ENCODE assay signal across 9 mouse cellular contexts in the genomic region with DNA sequence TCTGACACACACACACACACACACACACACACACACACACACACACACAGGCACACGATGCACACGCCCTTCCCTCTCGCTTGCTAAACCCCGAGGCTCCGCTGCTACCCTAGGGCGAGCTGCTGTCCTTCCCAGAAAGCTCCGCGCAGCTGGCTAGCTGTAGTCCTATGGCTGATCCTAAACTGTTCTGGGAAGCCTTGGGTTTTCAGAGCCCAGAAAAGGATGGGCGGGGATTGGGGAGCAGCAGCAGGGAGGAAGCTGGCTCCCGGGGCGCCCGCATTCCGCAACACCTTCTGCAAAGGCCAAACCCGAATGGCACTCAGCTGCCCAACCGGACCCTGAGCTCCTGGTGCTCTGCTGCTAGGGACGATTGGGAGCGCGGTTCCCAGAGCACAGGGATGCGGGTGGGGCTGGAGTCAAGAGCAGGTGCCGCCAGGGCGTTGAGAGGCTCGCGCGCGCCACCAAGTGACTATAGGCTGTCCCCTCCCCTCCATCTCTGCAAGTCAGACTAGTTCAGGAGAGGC. TPM values are rescaled to one million over a fixed set of nuclear protein-coding genes. Genes with fewer than 3 reads are reported as not detected.
DNase-seq lines count a peak whose midpoint lies in the region; ATAC-seq and TF ChIP-seq lines count a peak whose summit lies in the region.
"Had no signal": no experiment of that assay in that cellular context is flagged by ENCODE, and none has a peak within 500 bp of the region (broad histone marks: within the 10 kb centered on the region; RNA-seq: fewer than 3 reads in every experiment).

A gene (minus strand): TSS at position 414 of the 524 bp plus-strand sequence.

- peak; percentile 1 for DNase-seq in thymus, postnatal 25 days
- DNase-seq in thymus, adult 2 months, result no peak
- DNase-seq in forebrain, embryonic 11.5 days (ENCODE audit: low spot score), result peak; percentile 93
- peak; percentile 95 for DNase-seq in midbrain, embryonic 14.5 days
- DNase-seq in stomach, postnatal 0 days (ENCODE audit: low spot score), result peak; percentile 80

- H3K9ac ChIP-seq in forebrain, embryonic 11.5 days (ENCODE audit: low read length), result peak within 1 kb of the TSS; percentile 66
- peak within 1 kb of the TSS; percentile 74 for H3K9ac ChIP-seq in heart, embryonic 13.5 days
- peak within 1 kb of the TSS; percentile 60 for H3K9ac ChIP-seq in kidney, embryonic 16.5 days (replicated peaks; ENCODE audit: low read length)
- H3K9ac ChIP-seq in limb, embryonic 13.5 days, result peak within 1 kb of the TSS; percentile 66
- H3K9ac ChIP-seq in midbrain, embryonic 14.5 days (replicated peaks; ENCODE audit: low read length), result peak within 1 kb of the TSS; percentile 75
- H3K9ac ChIP-seq in stomach, postnatal 0 days (ENCODE audit: low read length), result peak within 1 kb of the TSS; percentile 47

- TF ChIP-seq CTCF in thymus, adult 2 months (IDR thresholded peaks at IDR 0.05; ENCODE audit: borderline replicate concordance, control insufficient read depth, extremely low read depth, insufficient read depth, low read length, poor library complexity), result no peak
- peak; percentile 78 for TF ChIP-seq CTCF in stomach, postnatal 0 days (IDR thresholded peaks at IDR 0.05; ENCODE audit: low read depth)

- TF ChIP-seq EP300 in stomach, postnatal 0 days (optimal IDR thresholded peaks at IDR 0.05), result no peak

- no peaks in the 10 kb centered on the region; the same call in 1 of the 2 replicates for H3K27me3 ChIP-seq in thymus, adult 2 months (ENCODE audit: control insufficient read depth, insufficient read depth, low read length)
- H3K27me3 ChIP-seq in forebrain, embryonic 11.5 days (ENCODE audit: control insufficient read depth, insufficient read depth, low read length), result peaks cover 5% of the 10 kb centered on the region; the same call in 1 of the 2 replicates
- H3K27me3 ChIP-seq in heart, embryonic 13.5 days (replicated peaks), result peaks cover 49% of the 10 kb centered on the region
- H3K27me3 ChIP-seq in kidney, embryonic 16.5 days (ENCODE audit: insufficient read depth, low read length), result peaks cover 17% of the 10 kb centered on the region
- peaks cover 51% of the 10 kb centered on the region for H3K27me3 ChIP-seq in limb, embryonic 13.5 days
- peaks cover 12% of the 10 kb centered on the region; the same call in 1 of the 2 replicates for H3K27me3 ChIP-seq in midbrain, embryonic 14.5 days (ENCODE audit: control insufficient read depth, insufficient read depth, low read length)
- H3K27me3 ChIP-seq in stomach, postnatal 0 days (ENCODE audit: control insufficient read depth, insufficient read depth, low read length), result no peaks in the 10 kb centered on the region

- WGBS in thymus, adult 2 months, result 2% methylated on average over 25 of the region's 25 CpGs
- 0% methylated on average over 25 of the region's 25 CpGs for whole genome bisulfite sequencing in forebrain, embryonic 11.5 days
- under 1% methylated on average over 25 of the region's 25 CpGs for WGBS in heart, embryonic 13.5 days
- 0% methylated on average over 25 of the region's 25 CpGs for WGBS in kidney, embryonic 16.5 days
- WGBS in limb, embryonic 13.5 days, result under 1% methylated on average over 24 of the region's 25 CpGs
- WGBS in midbrain, embryonic 14.5 days, result under 1% methylated on average over 25 of the region's 25 CpGs
- whole genome bisulfite sequencing in stomach, postnatal 0 days, result under 1% methylated on average over 25 of the region's 25 CpGs

- TF ChIP-seq POLR2A in thymus, adult 2 months (IDR thresholded peaks at IDR 0.05; ENCODE audit: control insufficient read depth, extremely low read depth, insufficient read depth, low read length, poor library complexity), result no peak

- ATAC-seq in forebrain, embryonic 11.5 days (replicated peaks; ENCODE audit: low FRiP score), result peak; percentile 98
- peak; percentile 62; the same call in 1 of the 2 replicates for ATAC-seq in heart, embryonic 13.5 days (ENCODE audit: extremely low read depth, insufficient number of reproducible peaks, low FRiP score, low TSS enrichment)
- ATAC-seq in kidney, embryonic 16.5 days (ENCODE audit: low FRiP score, low TSS enrichment), result peak; percentile 98
- ATAC-seq in limb, embryonic 13.5 days (ENCODE audit: low FRiP score, low read depth), result peak; percentile 94
- peak; percentile 96 for ATAC-seq in midbrain, embryonic 14.5 days (ENCODE audit: low FRiP score, low TSS enrichment)
- peak; percentile 83 for ATAC-seq in stomach, postnatal 0 days (ENCODE audit: low FRiP score, low TSS enrichment)

- no peaks in the 10 kb centered on the region for H3K9me3 ChIP-seq in forebrain, embryonic 11.5 days (ENCODE audit: control insufficient read depth, low read length)
- H3K9me3 ChIP-seq in heart, embryonic 13.5 days, result no peaks in the 10 kb centered on the region
- no peaks in the 10 kb centered on the region for H3K9me3 ChIP-seq in kidney, embryonic 16.5 days (ENCODE audit: low read length)
- no peaks in the 10 kb centered on the region for H3K9me3 ChIP-seq in limb, embryonic 13.5 days
- no peaks in the 10 kb centered on the region for H3K9me3 ChIP-seq in midbrain, embryonic 14.5 days (ENCODE audit: control insufficient read depth, low read length)
- no peaks in the 10 kb centered on the region for H3K9me3 ChIP-seq in stomach, postnatal 0 days (ENCODE audit: control insufficient read depth, low read length)

- peak within 1 kb of the TSS; percentile 99 for H3K4me2 ChIP-seq in forebrain, embryonic 11.5 days (ENCODE audit: low read depth, low read length, severe bottlenecking)
- H3K4me2 ChIP-seq in heart, embryonic 13.5 days, result peak within 1 kb of the TSS; percentile 98
- H3K4me2 ChIP-seq in kidney, embryonic 16.5 days (replicated peaks; ENCODE audit: low read depth, low read length), result peak within 1 kb of the TSS; percentile 96
- H3K4me2 ChIP-seq in limb, embryonic 13.5 days (replicated peaks), result peak within 1 kb of the TSS; percentile 97
- peak within 1 kb of the TSS; percentile 74 for H3K4me2 ChIP-seq in midbrain, embryonic 14.5 days (ENCODE audit: low read length)
- peak within 1 kb of the TSS; percentile 68 for H3K4me2 ChIP-seq in stomach, postnatal 0 days (replicated peaks; ENCODE audit: low read depth)

- no peak within 1 kb of the TSS; the same call in 1 of the 2 replicates for H3K4me3 ChIP-seq in thymus, adult 2 months (ENCODE audit: control insufficient read depth, insufficient read depth, low read length)
- H3K4me3 ChIP-seq in forebrain, embryonic 11.5 days (ENCODE audit: low read depth, low read length), result peak within 1 kb of the TSS; percentile 61
- peak within 1 kb of the TSS; percentile 62 for H3K4me3 ChIP-seq in heart, embryonic 13.5 days
- H3K4me3 ChIP-seq in kidney, embryonic 16.5 days (ENCODE audit: low read length), result peak within 1 kb of the TSS; percentile 60
- peak within 1 kb of the TSS; percentile 56 for H3K4me3 ChIP-seq in limb, embryonic 13.5 days
- peak within 1 kb of the TSS; percentile 74 for H3K4me3 ChIP-seq in midbrain, embryonic 14.5 days (replicated peaks; ENCODE audit: low read depth, low read length)
- peak within 1 kb of the TSS; percentile 42 for H3K4me3 ChIP-seq in stomach, postnatal 0 days (ENCODE audit: low read depth, low read length)

- no peak within 1 kb of the TSS for H3K27ac ChIP-seq in thymus, adult 2 months (ENCODE audit: control insufficient read depth, insufficient read depth, low read length)
- no peak within 1 kb of the TSS for H3K27ac ChIP-seq in forebrain, embryonic 11.5 days (ENCODE audit: low read depth, low read length)
- no peak within 1 kb of the TSS for H3K27ac ChIP-seq in heart, embryonic 13.5 days (replicated peaks)
- H3K27ac ChIP-seq in kidney, embryonic 16.5 days (ENCODE audit: low read length), result no peak within 1 kb of the TSS
- peak within 1 kb of the TSS; percentile 39; the same call in 1 of the 2 replicates for H3K27ac ChIP-seq in limb, embryonic 13.5 days
- peak within 1 kb of the TSS; percentile 84 for H3K27ac ChIP-seq in midbrain, embryonic 14.5 days (replicated peaks; ENCODE audit: low read depth, low read length)
- no peak within 1 kb of the TSS for H3K27ac ChIP-seq in stomach, postnatal 0 days (replicated peaks)

- no peaks in the 10 kb centered on the region for H3K4me1 ChIP-seq in thymus, adult 2 months (replicated peaks; ENCODE audit: control insufficient read depth, insufficient read depth, low read length)
- H3K4me1 ChIP-seq in forebrain, embryonic 11.5 days (replicated peaks; ENCODE audit: control insufficient read depth, insufficient read depth, low read length), result 0 out of 2 replicates have a peak, but pooled peaks cover 3% of the 10 kb centered on the region
- H3K4me1 ChIP-seq in heart, embryonic 13.5 days, result peaks cover 9% of the 10 kb centered on the region
- H3K4me1 ChIP-seq in kidney, embryonic 16.5 days (ENCODE audit: insufficient read depth, low read length), result no peaks in the 10 kb centered on the region
- peaks cover 13% of the 10 kb centered on the region for H3K4me1 ChIP-seq in limb, embryonic 13.5 days
- H3K4me1 ChIP-seq in midbrain, embryonic 14.5 days (ENCODE audit: control insufficient read depth, insufficient read depth, low read length), result no peaks in the 10 kb centered on the region; the same call in 1 of the 2 replicates
- no peaks in the 10 kb centered on the region for H3K4me1 ChIP-seq in stomach, postnatal 0 days (replicated peaks; ENCODE audit: control insufficient read depth, insufficient read depth)

- no peaks in the 10 kb centered on the region for H3K36me3 ChIP-seq in thymus, adult 2 months (ENCODE audit: control insufficient read depth, insufficient read depth, low read length)
- no peaks in the 10 kb centered on the region for H3K36me3 ChIP-seq in forebrain, embryonic 11.5 days (ENCODE audit: control insufficient read depth, insufficient read depth, low read length)
- H3K36me3 ChIP-seq in heart, embryonic 13.5 days, result no peaks in the 10 kb centered on the region
- H3K36me3 ChIP-seq in kidney, embryonic 16.5 days (ENCODE audit: insufficient read depth, low read length), result no peaks in the 10 kb centered on the region
- H3K36me3 ChIP-seq in limb, embryonic 13.5 days, result no peaks in the 10 kb centered on the region
- no peaks in the 10 kb centered on the region for H3K36me3 ChIP-seq in midbrain, embryonic 14.5 days (ENCODE audit: control insufficient read depth, insufficient read depth, low read length)
- no peaks in the 10 kb centered on the region for H3K36me3 ChIP-seq in stomach, postnatal 0 days (ENCODE audit: control insufficient read depth, insufficient read depth, low read length)

RNA-seq across cellular contexts. Expression of the gene that starts here (rescaled TPM):
- polyA plus RNA-seq in thymus, adult 2 months (2012; rRNA removed), result 0.43 and 0.58 TPM in 2 replicates
- 3.8 and 4.1 TPM in 2 replicates for polyA plus RNA-seq in forebrain, embryonic 11.5 days (2014; fragmentation: Nextera tagmentation; extraction: Ambion mirVana)
- polyA plus RNA-seq in heart, embryonic 13.5 days (2015; fragmentation: Nextera tagmentation; extraction: Ambion mirVana), result 0.80 and 1.1 TPM in 2 replicates
- polyA plus RNA-seq in kidney, embryonic 16.5 days (2015; fragmentation: Nextera tagmentation; extraction: Ambion mirVana), result 2.9 and 3.4 TPM in 2 replicates
- 3.4 and 3.7 TPM in 2 replicates for polyA plus RNA-seq in limb, embryonic 13.5 days (2015; fragmentation: Nextera tagmentation; extraction: Ambion mirVana)
- 29.3 and 31.0 TPM in 2 replicates for polyA plus RNA-seq in midbrain, embryonic 14.5 days (2014; fragmentation: Nextera tagmentation; extraction: Ambion mirVana)
- polyA plus RNA-seq in stomach, postnatal 0 days (2015; fragmentation: Nextera tagmentation; extraction: Ambion mirVana), result 0.75 and 1.1 TPM in 2 replicates
- polyA plus RNA-seq: C2C12 had no signal

Comparison
In these comparisons a context has a peak if more than half of its experiments do, and no peak if none do; other contexts are left out.
1. H3K27ac ChIP-seq: peak in limb, embryonic 13.5 days (single experiment) and midbrain, embryonic 14.5 days (single experiment); none in thymus, adult 2 months (single experiment), forebrain, embryonic 11.5 days (single experiment), heart, embryonic 13.5 days (single experiment), kidney, embryonic 16.5 days (single experiment) and stomach, postnatal 0 days (single experiment).
2. Peak in every context shown above with its lines, with median percentiles within 50 percentile points of each other: ATAC-seq, H3K4me2 ChIP-seq and H3K9ac ChIP-seq.